Mouse (Mus musculus) olfactory bulb, adult 2 months (tissue): ENCODE measurements around the gene Cnnm1. TPM values are rescaled to one million over a fixed set of nuclear protein-coding genes. Genes with fewer than 3 reads are reported as not detected.
"Not testable (repeated sequence)": the region's sequence is repeated elsewhere in the genome, so short reads cannot be mapped to it uniquely, and the experiment has no call there.

Experiments used
- H3K27ac ChIP-seq: fragments of 200-500 bp; 2 replicates; pipeline ENCODE4 v1.5.1; 2012; ENCODE audit warnings: low read depth, low read length; ENCODE audit not compliant: insufficient read depth
- H3K4me1 ChIP-seq: fragments of 200-500 bp; 2 replicates; pipeline ENCODE4 v1.6.1; 2012; ENCODE audit warnings: low read length; ENCODE audit not compliant: control insufficient read depth, insufficient read depth
- H3K4me3 ChIP-seq: fragments of 200-500 bp; 2 replicates; pipeline ENCODE4 v1.5.1; 2012; ENCODE audit warnings: mild to moderate bottlenecking, low read depth, low read length, moderate library complexity; ENCODE audit not compliant: insufficient read depth
- CTCF ChIP-seq: fragments of 200-500 bp; IDR thresholded peaks from 2 replicates; pipeline ENCODE4 v1.5.1; 2012; ENCODE audit warnings: low read depth, mild to moderate bottlenecking, low read length, moderate library complexity; ENCODE audit not compliant: insufficient read depth
- POLR2A ChIP-seq: fragments of 200-500 bp; IDR thresholded peaks from 2 replicates; pipeline ENCODE4 v1.6.1; 2012; ENCODE audit warnings: mild to moderate bottlenecking, low read depth, low read length, moderate library complexity; ENCODE audit not compliant: insufficient read depth
- WGBS: fragments of 180-500 bp; shearing (Covaris S2); methylation state at CpG from one replicate; pipeline ENCODE4 v1.1.7; 2018; 5-methylcytosine and 5-hydroxymethylcytosine counted together
- polyA plus RNA-seq: library from polyadenylated mRNA; stranded (reverse); fragments of >200 nt; gene quantifications from 2 replicates; pipeline ENCODE4 v1.2.4, GENCODE M21; 2012; ENCODE audit warnings: low replicate concordance; ENCODE audit not compliant: missing spikeins, insufficient read depth, insufficient read length

Cnnm1 gene
- polyA plus RNA-seq, 1 experiment, result not detected

DNA sequence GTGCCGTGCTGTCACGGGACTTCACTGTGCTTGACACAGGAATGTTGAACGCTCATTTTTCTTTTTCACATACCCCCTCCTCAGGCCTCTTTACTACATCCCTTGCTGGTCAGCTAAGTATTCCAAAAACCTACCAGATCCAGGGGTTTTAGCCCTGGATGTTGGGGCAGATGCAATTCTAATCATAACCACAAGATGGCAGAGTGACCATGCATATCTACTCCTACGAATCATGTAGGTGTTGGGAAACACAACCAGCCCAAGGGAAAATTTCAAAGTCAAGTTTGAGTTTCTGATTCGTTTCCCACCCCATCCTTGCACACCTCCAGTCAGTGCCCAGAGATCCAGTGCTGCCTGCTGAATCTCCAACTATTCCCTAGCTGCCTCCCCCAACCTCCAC lies 55.6 kb downstream of the Cnnm1 start:
- H3K27ac ChIP-seq, result no peak overlapping the region
- 21% methylated on average over 5 of the region's 5 CpGs for WGBS
- no peak overlapping the region for H3K4me3 ChIP-seq
- TF ChIP-seq POLR2A (no peak), CTCF (0 out of 2 replicates have a peak, but pooled peaks have one; percentile 29)
- no peaks in the 10 kb centered on the region; the same call in 1 of the 2 replicates for H3K4me1 ChIP-seq

DNA sequence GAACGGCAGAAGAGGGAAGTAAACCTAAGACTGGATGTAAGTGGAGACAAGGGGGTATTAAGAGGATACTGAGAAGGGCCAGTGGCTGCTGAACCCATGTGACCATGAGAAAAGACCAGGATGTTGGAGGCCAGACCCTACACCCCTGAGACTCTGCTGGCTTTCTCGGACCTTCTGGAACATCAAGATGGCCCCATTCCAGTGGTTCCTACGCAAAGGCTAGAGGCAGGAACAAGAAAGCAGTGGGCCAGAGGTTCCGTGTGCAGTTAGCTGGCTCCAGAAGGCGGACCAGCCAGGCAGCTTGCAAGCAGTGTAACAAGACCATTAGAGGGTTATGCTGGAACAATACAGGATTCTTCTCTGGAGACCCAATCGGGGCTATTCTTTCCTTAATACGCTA lies 57.2 kb downstream of the Cnnm1 start:
- Histone ChIP-seq H3K4me1 (no peaks in the 10 kb centered on the region; the same call in 1 of the 2 replicates), H3K27ac (no peak overlapping the region), H3K4me3 (no peak overlapping the region)
- no peak for TF ChIP-seq CTCF
- no peak for TF ChIP-seq POLR2A
- 67% methylated on average over 7 of the region's 7 CpGs for WGBS

DNA sequence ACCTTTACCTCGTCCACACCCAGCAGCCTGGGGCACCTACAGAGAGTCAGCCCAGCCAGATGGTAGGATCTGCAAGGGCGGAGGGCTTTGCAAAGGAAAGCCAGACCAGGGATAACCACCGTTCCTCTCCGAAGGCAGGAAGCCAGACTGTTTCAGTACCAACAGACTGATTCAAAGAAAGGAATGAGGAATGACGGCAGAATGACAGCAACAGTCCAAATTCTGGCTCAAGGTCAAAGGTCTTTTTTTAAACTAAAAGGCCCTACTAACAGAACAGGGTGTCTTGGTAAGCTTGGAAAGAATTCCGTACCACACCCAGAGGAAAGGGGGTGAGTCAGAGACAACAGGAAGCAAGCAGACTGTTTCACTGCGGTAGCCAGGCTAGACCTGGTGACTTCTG lies 58.6 kb downstream of the Cnnm1 start:
- no peaks in the 10 kb centered on the region; the same call in 1 of the 2 replicates for H3K4me1 ChIP-seq
- H3K4me3 ChIP-seq, result no peak overlapping the region
- no peak overlapping the region for H3K27ac ChIP-seq
- TF ChIP-seq POLR2A, result no peak
- no peak for TF ChIP-seq CTCF
- WGBS, result 82% methylated on average over 7 of the region's 7 CpGs

DNA sequence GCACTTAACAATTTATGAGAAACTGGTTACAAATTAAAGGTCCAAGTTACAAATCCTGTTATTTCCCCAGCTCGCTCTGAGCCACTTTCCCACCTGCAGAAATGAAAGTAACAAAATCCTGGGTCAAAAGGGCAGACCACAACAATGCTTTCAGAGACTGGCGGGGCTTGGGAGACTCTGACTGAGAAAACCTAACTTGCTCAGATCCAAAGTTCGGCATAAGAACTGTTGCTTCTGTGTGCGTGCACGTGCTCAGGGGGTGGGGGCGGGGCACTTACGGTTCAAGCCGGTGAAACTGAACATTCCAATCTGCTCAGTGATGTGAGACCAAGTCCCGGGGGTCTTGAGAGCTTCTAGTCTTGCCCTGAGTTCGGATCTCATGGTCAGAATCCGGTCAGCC lies 62.4 kb downstream of the Cnnm1 start:
- WGBS, result 78% methylated on average over 11 of the region's 11 CpGs
- Histone ChIP-seq H3K4me3 (no peak overlapping the region), H3K4me1 (no peaks in the 10 kb centered on the region), H3K27ac (no peak overlapping the region)
- TF ChIP-seq CTCF (no peak), POLR2A (no peak)

DNA sequence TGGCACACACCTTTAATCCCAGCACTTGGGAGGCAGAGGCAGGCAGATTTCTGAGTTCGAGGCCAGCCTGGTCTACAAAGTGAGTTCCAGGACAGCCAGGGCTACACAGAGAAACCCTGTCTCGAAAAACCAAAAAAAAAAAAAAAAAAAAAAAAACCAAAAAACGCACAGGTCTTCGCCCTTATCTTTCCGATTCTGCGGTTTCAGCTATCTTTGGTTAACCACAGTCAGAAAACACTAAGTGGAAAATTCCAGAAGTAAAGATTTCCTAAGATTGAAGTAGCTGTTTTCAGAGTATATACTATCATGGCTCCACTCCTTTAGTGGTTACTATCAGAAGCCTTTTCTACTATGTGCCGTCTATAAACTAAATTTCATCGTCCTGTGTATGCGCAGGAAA lies 63.4 kb downstream of the Cnnm1 start:
- WGBS, result 95% methylated on average over 8 of the region's 9 CpGs
- not testable (repeated sequence) for H3K4me1 ChIP-seq, H3K4me3 ChIP-seq, H3K27ac ChIP-seq

DNA sequence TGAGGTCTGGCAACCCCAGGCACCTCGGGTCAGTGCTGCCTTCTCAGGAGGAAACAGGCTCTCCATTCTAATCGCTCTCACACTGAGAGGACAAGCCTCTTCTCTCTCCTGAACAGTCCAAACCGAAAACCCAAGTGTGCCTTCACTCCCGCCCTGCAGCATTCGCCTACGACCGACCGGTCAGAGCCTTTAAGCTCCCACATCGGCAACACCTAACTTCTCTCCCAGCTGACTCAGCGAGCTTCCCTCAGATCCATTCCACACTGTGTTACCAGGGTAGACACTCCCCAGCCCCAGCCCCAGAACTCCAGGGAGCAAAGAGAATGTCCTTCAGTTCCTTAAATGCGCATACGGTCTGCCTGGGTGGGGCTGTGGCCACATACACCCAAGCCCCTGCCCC lies 65.2 kb downstream of the Cnnm1 start:
- Histone ChIP-seq H3K4me1 (no peaks in the 10 kb centered on the region), H3K27ac (no peak overlapping the region), H3K4me3 (no peak overlapping the region)
- WGBS, result 88% methylated on average over 12 of the region's 12 CpGs
- no peak for TF ChIP-seq CTCF
- TF ChIP-seq POLR2A, result no peak

DNA sequence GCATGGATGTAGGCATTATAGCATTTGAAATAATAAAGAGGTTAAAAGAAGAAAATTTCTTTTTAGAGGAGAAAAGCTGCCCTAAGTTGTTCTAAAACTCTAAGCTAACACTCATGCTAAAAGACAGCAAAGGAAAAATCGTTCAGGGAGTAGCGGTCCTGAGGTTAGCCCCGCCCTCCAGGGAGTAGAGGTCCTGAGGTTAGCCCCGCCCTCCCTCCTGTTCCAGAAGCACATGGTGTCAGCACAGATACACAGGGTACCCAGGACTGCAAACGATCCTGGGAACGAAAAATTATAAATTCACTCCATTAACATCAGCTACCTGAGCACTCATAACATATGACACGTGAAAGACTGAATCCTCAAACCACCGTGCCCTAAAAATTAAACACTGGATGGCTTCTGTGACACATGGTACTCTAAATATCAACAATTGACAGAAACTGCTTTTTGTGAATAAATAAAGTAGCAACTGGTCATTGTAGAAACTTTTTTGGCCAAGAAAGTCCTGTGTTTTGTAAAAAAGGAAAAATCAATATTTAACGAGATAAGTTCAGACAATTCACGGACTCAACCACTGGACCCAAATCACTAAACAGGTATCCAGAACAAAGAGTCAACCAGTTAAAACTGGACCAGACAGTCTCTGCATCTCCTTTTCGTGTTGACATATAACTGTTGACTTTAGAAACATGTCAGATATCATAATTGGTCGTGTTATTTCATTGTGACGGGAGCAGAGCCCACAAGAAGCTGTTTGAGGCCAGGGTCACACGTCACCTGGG lies 70.4 kb downstream of the Cnnm1 start:
- Histone ChIP-seq H3K27ac (no peak overlapping the region), H3K4me1 (peaks cover 8% of the 10 kb centered on the region), H3K4me3 (no peak overlapping the region)
- WGBS, result 92% methylated on average over 14 of the region's 14 CpGs
- TF ChIP-seq POLR2A (no peak), CTCF (no peak)

DNA sequence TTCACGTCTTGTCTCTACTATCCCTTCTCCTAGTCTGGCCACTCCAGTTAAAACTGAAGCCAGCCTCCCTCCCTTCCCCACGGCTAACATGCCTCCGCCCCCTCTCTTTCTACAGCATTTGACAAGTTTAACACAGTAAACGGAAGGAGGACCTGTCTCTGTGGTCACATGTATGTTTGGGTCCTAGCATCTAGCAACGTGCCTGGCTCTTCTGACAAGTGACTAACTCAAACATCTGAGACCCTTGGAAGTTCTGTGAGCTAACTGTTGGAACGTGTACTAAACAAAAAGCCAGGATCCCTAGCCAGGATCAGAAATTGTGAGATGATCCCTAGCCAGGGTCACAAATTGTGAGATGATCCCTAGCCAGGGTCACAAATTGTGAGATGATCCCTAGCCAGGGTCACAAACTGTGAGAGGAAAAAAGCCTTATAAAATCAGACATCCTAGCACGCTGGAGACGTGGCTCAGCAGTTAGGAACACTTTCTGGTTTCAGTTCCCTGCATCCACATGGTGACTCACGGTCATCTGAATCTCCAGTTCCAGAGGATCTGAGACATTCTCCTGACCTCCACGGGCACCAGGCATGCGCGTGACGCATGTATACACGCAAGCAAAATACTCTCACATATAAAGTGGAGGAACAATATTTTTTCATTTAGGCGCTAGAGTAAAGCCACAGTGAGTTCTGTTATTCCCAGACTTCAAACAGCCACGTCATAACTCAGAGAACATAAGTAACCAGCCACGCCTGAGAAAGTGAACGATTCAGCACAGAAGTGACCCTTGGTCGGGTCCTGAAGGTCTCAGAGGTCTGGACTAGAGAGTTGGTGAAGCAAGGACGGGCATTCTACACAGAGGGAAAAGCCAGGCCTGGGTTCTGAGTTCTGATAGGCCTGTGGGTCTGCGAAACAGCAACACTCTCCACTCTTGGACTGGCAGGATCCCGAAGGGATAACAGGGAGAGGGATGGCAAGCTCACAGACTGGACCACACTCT lies 71.7 kb downstream of the Cnnm1 start:
- WGBS, result 67% methylated on average over 22 of the region's 22 CpGs
- TF ChIP-seq POLR2A (no peak), CTCF (no peak)
- Histone ChIP-seq H3K4me1 (peaks cover 17% of the 10 kb centered on the region), H3K27ac (no peak overlapping the region), H3K4me3 (no peak overlapping the region)

DNA sequence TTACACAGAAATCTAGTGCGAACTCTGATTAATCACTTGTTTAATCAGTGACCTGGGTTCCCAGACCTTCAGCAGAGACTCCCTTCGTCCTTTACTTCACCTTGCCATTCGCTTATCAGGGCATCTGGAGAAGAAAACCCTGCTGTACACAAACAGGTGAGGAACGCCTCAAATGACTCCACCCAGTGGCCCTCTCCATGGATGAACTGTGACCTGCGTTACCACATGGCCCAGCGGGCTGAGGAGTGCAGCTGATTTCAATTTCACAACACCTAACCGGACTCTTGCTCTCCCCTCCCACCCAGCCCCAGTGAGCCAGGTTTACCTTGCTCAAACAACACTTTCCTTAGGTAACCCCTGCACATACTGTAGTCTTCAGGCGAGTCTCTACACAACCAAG lies 73.6 kb downstream of the Cnnm1 start:
- WGBS, result 93% methylated on average over 8 of the region's 8 CpGs
- H3K27ac ChIP-seq, result no peak overlapping the region
- no peak overlapping the region for H3K4me3 ChIP-seq
- TF ChIP-seq CTCF (no peak), POLR2A (no peak)
- peaks cover 23% of the 10 kb centered on the region for H3K4me1 ChIP-seq
